Mouse (Mus musculus) activated CD4-positive, CD25-positive, alpha-beta regulatory T cell (primary cell): ENCODE data around the gene Ppp1ca. TPM values are rescaled to one million over a fixed set of nuclear protein-coding genes. Genes with fewer than 3 reads are reported as not detected.

ENCODE experiments used
- polyA plus RNA-seq, 2 experiments: library from polyadenylated mRNA; unstranded; fragments of 100-300 nt; shearing (Covaris generic); gene quantifications; one replicate each; pipeline ENCODE4 v1.2.1; 2017

Ppp1ca gene
- polyA plus RNA-seq, result 1,000 to 10,000 TPM; 1,254 to 1,335 TPM

GRCm38 (mm10) chr19:4191528-4192250 is at the start of gene Ppp1ca:
Gene Ppp1ca, plus strand, starts transcription at chr19:4192065.

GRCm38 (mm10) chr19:4143759-4144268 is 48.1 kb upstream of the Ppp1ca start, which contains the start of gene Cabp4:
Gene Cabp4, minus strand, starts transcription at chr19:4144033.

GRCm38 (mm10) chr19:4148491-4148806 is 43.4 kb upstream of the Ppp1ca start, which contains the start of gene Coro1b:
Gene Coro1b, plus strand, starts transcription at chr19:4148619.

GRCm38 (mm10) chr19:4153232-4153654 is 38.6 kb upstream of the Ppp1ca start, which contains the start of gene Ptprcap:
Gene Ptprcap, plus strand, starts transcription at chr19:4153604.

GRCm38 (mm10) chr19:4162646-4163542 is 29.0 kb upstream of the Ppp1ca start, which contains the start of gene Rps6kb2:
Gene Rps6kb2, minus strand, starts transcription at chr19:4163354.

GRCm38 (mm10) chr19:4175368-4175947 is 16.4 kb upstream of the Ppp1ca start, which contains the start of gene Carns1:
Gene Carns1, minus strand, starts transcription at chr19:4175479.

GRCm38 (mm10) chr19:4190831-4191334 is 982 bp upstream of the Ppp1ca start, which contains the start of gene Tbc1d10c:
Gene Tbc1d10c, minus strand, starts transcription at chr19:4191284.

GRCm38 (mm10) chr19:4201291-4201909 is 9.5 kb downstream of the Ppp1ca start, which contains the start of gene Rad9a:
Gene Rad9a, minus strand, starts transcription at chr19:4201662.

GRCm38 (mm10) chr19:4214071-4214770 is 22.4 kb downstream of the Ppp1ca start, which contains the start of the genes Clcf1 and AC109138.7:
Gene Clcf1, plus strand, starts transcription at chr19:4214238.
Gene AC109138.7, plus strand, starts transcription at chr19:4214357.

GRCm38 (mm10) chr19:4231253-4232185 is 39.7 kb downstream of the Ppp1ca start, which contains the start of gene Pold4:
Gene Pold4, plus strand, starts transcription at chr19:4231899.

Other genes starting within 250 kb of the Ppp1ca start
- under 1 TPM in 1 of 2 experiments, not detected in 1; 0.20 TPM for gene Aldh3b3, start 233.4 kb upstream of the Ppp1ca start, polyA plus RNA-seq
- gene Aldh3b2, start 219.7 kb upstream of the Ppp1ca start, polyA plus RNA-seq, result not detected
- under 1 TPM in 1 of 2 experiments, not detected in 1; 0.66 TPM for gene Acy3, start 205.5 kb upstream of the Ppp1ca start, polyA plus RNA-seq
- under 1 TPM in 1 of 2 experiments, not detected in 1; 0.12 TPM for gene Tbx10, start 199.3 kb upstream of the Ppp1ca start, polyA plus RNA-seq
- 10 to 100 TPM; 11.5 to 24.3 TPM for gene Nudt8, start 191.5 kb upstream of the Ppp1ca start, polyA plus RNA-seq
- gene Gm49405, start 191.4 kb upstream of the Ppp1ca start, polyA plus RNA-seq, result 1 to 10 TPM in 1 of 2 experiments, under 1 TPM in 1; 0.42 to 2.4 TPM
- 1 to 10 TPM in 1 of 2 experiments, under 1 TPM in 1; 0.52 to 4.1 TPM for gene Doc2g, start 188.8 kb upstream of the Ppp1ca start, polyA plus RNA-seq
- 100 to 1,000 TPM; 134 to 170 TPM for gene Ndufv1, start 179.3 kb upstream of the Ppp1ca start, polyA plus RNA-seq
- gene Gstp1, start 154.1 kb upstream of the Ppp1ca start, polyA plus RNA-seq, result 100 to 1,000 TPM; 602 to 648 TPM
- gene Gstp2, start 146.0 kb upstream of the Ppp1ca start, polyA plus RNA-seq, result 10 to 100 TPM in 1 of 2 experiments, 1 to 10 TPM in 1; 2.0 to 12.8 TPM
- gene Gstp3, start 132.5 kb upstream of the Ppp1ca start, polyA plus RNA-seq, result 100 to 1,000 TPM; 132 to 137 TPM
- not detected for gene Cabp2, start 110.5 kb upstream of the Ppp1ca start, polyA plus RNA-seq
- 100 to 1,000 TPM; 721 to 747 TPM for gene Cdk2ap2, start 94.9 kb upstream of the Ppp1ca start, polyA plus RNA-seq
- 100 to 1,000 TPM; 256 to 279 TPM for gene Pitpnm1, start 92.1 kb upstream of the Ppp1ca start, polyA plus RNA-seq
- 100 to 1,000 TPM; 195 to 206 TPM for gene Aip, start 66.2 kb upstream of the Ppp1ca start, polyA plus RNA-seq
- gene Gpr152, start 52.3 kb upstream of the Ppp1ca start, polyA plus RNA-seq, result not detected
- gene Cabp4, start 48.0 kb upstream of the Ppp1ca start, polyA plus RNA-seq, result under 1 TPM; 0.16 to 0.52 TPM
- gene Coro1b, start 43.4 kb upstream of the Ppp1ca start, polyA plus RNA-seq, result 100 to 1,000 TPM; 293 to 521 TPM
- gene Ptprcap, start 38.5 kb upstream of the Ppp1ca start, polyA plus RNA-seq, result 1,000 to 10,000 TPM; 1,707 to 1,870 TPM
- gene Rps6kb2, start 28.7 kb upstream of the Ppp1ca start, polyA plus RNA-seq, result 10 to 100 TPM; 43.4 to 45.2 TPM
- 10 to 100 TPM; 11.8 to 20.0 TPM for gene Carns1, start 16.6 kb upstream of the Ppp1ca start, polyA plus RNA-seq
- 100 to 1,000 TPM; 624 to 764 TPM for gene Tbc1d10c, start 781 bp upstream of the Ppp1ca start, polyA plus RNA-seq
- gene Rad9a, start 9.6 kb downstream of the Ppp1ca start, polyA plus RNA-seq, result 10 to 100 TPM; 43.8 to 69.5 TPM
- 10 to 100 TPM; 20.4 to 31.3 TPM for gene Clcf1, start 22.2 kb downstream of the Ppp1ca start, polyA plus RNA-seq
- not detected for gene AC109138.7, start 22.3 kb downstream of the Ppp1ca start, polyA plus RNA-seq
- 100 to 1,000 TPM; 124 to 142 TPM for gene Pold4, start 39.8 kb downstream of the Ppp1ca start, polyA plus RNA-seq
- gene Ssh3, start 77.1 kb downstream of the Ppp1ca start, polyA plus RNA-seq, result 1 to 10 TPM in 1 of 2 experiments, under 1 TPM in 1; 0.61 to 1.4 TPM
- 1 to 10 TPM; 3.2 to 8.3 TPM for gene Ankrd13d, start 91.1 kb downstream of the Ppp1ca start, polyA plus RNA-seq
- gene Grk2, start 114.2 kb downstream of the Ppp1ca start, polyA plus RNA-seq, result 100 to 1,000 TPM; 351 to 389 TPM
- gene Kdm2a, start 206.2 kb downstream of the Ppp1ca start, polyA plus RNA-seq, result 10 to 100 TPM; 51.4 to 63.5 TPM
- 10 to 100 TPM in 1 of 2 experiments, not detected in 1; 11.2 TPM for gene Rhod, start 247.4 kb downstream of the Ppp1ca start, polyA plus RNA-seq